Mouse (Mus musculus) testis, adult 2 months (tissue): ENCODE data around the gene Psmg4.

Experiments used
- CTCF ChIP-seq: fragments of 200-500 bp; IDR thresholded peaks from 2 replicates; pipeline ENCODE4 v1.5.1; 2012; ENCODE audit warnings: low read depth, mild to moderate bottlenecking, inconsistent platforms, low read length, moderate library complexity; ENCODE audit not compliant: control insufficient read depth, insufficient read depth, insufficient replicate concordance
- POLR2A ChIP-seq: fragments of 200-500 bp; IDR thresholded peaks from 2 replicates; pipeline ENCODE4 v1.6.1; 2012; ENCODE audit warnings: low read depth, mild to moderate bottlenecking, inconsistent platforms, low read length, moderate library complexity; ENCODE audit not compliant: control insufficient read depth

DNA sequence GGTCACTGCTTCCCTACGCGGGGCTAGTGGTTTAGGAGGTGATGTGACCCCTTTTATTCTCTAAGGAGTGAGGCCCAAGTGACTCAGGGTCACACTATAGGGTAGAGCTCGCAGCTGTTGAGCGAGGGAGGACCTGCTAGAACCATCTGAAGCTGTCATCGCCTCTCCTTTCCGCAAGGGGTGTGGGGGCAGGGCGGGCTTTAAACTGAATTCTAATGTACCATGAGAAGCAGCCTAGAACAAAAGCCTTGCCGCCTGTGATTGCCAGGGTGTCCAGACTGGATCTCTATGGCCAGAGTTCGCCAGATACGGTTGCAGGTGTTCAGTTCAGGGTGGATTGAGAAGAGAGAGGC lies 31.1 kb upstream of the Psmg4 start:
- TF ChIP-seq CTCF (no peak), POLR2A (no peak)
